Mouse (Mus musculus) embryonic fibroblast, embryonic 13.5 days (primary cell): ENCODE results near the gene Ttll5.

Experiments used
- CTCF ChIP-seq: IDR thresholded peaks from 2 replicates; pipeline ENCODE4 v1.5.1; 2011; ENCODE audit warnings: mild to moderate bottlenecking, control low read depth, low read length, moderate library complexity, borderline replicate concordance; ENCODE audit not compliant: insufficient read depth
- POLR2A ChIP-seq: IDR thresholded peaks from 2 replicates; pipeline ENCODE4 v1.6.1; 2011; ENCODE audit warnings: low read depth, mild to moderate bottlenecking, control low read depth, low read length, moderate library complexity

DNA sequence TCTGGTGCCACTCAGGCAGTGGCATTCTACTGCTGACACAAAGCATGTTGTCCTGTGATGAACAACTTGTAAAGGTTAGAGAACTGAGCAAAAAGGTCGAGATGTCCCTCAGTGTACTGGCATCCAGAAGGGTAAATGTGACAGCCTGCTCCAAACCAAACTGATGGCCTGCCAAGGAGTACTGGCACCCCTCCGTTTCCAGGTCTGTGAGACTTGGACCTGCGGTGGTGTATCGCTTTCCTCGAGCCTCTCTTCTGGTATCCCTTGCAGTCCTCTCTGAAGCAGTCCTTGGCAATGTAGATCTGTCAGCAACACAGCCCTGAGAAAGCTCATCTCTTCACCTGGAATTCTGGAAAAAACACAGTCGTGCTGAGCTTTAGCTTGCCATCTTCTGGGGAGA, 201.0 kb downstream of the Ttll5 start:
- TF ChIP-seq POLR2A (no peak), CTCF (no peak)
